Mouse (Mus musculus): ENCODE results near the gene Tsc22d3.
"Not testable (repeated sequence)": the region's sequence is repeated elsewhere in the genome, so short reads cannot be mapped to it uniquely, and the experiment has no call there.

The Tsc22d3 gene

DNA sequence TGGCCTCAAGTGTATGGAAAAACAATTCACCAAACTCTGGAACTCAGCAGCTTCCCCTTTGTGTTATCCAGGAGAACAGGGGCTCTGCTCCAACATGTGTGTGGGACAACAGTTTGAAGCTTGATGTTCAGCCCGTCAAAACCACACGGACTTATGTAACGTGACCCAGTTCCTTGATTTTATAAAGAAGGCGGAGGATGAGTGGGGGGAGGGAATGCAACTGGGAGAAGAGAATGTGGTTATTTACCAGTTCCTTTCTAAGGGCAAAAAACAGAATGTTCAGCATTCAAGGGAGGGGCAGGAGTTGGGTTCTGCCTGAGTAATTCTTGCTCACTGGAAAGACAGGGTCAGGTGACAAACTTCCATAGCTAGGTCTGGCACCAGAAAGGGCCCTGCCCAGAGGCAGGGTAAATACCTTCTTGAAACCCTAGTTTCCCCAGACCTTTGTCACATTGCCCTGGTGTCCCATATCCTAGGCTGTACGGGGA lies 71.3 kb downstream of the Tsc22d3 start:
- DNase-seq (ENCODE audit: low spot score), result no peak

GRCm38 (mm10) chrX:140527231-140527630 lies 73.2 kb downstream of the Tsc22d3 start:
- no peak for DNase-seq (ENCODE audit: low spot score)

DNA sequence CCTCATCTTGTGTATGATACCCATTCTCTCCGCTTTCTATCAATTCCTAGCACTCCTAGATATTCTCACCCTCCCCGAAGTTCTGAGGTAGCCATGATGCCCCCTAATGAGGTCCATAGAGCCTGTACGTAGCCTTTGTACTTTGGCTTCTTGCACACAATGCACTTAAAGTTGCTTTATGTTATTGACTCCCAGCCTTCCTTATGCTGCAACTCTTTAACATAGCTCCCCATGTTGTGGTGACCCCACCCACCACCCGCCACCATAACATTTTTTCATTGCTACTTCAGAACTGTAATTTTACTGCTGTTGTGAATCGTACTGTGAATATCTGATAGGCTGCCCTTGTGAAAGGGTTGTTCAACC lies 74.2 kb downstream of the Tsc22d3 start:
- no peak for DNase-seq (ENCODE audit: low spot score)

DNA sequence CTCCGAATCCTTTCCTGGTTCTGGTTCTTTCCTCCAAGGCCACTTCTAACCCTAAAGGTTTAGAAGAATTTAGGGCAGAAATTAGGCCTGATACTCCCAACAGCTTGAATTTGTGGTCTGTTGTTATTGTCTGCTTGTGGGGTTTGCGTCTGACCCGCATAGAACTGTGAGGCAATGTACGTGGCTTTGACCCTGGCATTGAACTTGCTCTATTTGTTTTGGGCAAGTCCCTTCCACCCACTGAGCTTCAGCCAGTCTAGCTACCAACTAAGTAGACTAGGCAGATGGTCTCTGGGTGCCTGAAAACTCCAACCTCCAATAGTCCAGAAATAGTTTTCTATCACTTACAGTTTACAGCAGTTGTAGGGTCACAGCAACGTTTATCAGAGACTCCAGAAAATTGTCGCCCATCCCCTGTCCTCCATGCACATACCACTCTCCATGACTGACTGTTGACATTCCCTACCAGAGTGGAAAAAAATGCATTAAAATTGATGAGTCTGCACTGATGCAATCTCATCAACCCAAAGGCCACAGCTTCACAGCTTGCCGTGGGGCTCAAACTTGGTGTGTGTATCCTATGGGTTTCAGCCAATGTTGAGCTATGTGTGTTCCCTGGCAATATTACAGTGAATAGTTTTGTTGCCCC lies 74.7 kb downstream of the Tsc22d3 start:
- DNase-seq (ENCODE audit: low spot score), result no peak

DNA sequence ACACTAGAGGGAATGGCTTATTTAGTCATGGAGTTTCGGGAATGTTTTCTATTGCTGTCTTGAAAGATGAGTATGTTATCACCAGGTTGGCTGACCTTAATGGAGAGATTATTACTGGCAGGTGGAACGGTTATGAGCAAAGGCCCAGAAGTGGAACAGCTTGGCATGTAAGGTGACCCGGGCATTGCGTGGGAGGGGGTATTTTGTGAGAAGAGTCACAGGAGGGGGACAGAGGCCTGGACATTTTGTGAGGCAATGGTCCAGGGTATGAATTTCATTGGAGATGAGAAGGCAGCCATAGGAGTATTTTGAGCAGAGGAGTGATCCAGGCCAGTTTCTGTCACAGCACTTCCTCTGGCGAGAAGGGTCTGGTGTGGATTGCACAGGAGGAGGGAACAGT lies 76.2 kb downstream of the Tsc22d3 start:
- DNase-seq (ENCODE audit: low spot score), result no peak

DNA sequence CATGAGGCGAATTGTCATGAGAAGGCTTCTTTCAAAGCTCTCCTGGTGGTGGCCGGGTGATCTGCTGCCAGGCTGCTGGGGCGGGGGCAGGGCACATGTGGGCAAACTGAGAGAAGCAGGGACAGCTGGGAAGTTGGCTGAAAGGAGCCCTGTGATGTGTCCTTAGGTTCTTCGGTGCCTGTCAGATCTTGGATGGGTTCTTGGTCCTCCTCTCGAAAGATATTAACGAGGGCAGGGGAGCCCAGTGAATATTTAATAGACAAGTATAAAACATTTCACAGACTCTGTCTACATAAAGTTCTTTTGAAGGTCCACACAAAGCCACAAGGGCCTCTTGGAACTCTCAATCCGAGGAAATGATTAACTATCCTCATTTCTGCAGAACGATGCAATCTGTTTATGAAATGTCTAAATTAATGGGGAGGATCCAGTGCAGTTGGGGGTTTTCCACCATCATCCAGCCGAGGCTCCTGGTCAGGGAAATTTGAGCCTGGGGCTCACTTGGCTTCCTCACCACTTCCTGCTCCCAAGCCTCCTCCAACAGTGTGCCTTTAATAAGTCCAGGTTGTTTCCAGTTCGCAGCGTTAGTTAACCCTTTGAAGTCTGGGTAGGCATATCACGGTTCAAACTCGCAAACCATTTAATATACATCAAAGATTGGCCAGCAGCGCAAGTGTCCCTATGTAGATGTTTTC lies 78.2 kb downstream of the Tsc22d3 start:
- DNase-seq (ENCODE audit: low spot score), result peak; percentile 1

GRCm38 (mm10) chrX:140520146-140521102 lies 80.0 kb downstream of the Tsc22d3 start:
- DNase-seq (ENCODE audit: low spot score), result peak; percentile 72

GRCm38 (mm10) chrX:140518351-140518750 lies 82.1 kb downstream of the Tsc22d3 start:
- DNase-seq (ENCODE audit: low spot score), result no peak

- DNase-seq (ENCODE audit: low spot score), result no peak
Measured at GRCm38 (mm10) chrX:140513379-140513778, 87.1 kb downstream of the Tsc22d3 start.

DNA sequence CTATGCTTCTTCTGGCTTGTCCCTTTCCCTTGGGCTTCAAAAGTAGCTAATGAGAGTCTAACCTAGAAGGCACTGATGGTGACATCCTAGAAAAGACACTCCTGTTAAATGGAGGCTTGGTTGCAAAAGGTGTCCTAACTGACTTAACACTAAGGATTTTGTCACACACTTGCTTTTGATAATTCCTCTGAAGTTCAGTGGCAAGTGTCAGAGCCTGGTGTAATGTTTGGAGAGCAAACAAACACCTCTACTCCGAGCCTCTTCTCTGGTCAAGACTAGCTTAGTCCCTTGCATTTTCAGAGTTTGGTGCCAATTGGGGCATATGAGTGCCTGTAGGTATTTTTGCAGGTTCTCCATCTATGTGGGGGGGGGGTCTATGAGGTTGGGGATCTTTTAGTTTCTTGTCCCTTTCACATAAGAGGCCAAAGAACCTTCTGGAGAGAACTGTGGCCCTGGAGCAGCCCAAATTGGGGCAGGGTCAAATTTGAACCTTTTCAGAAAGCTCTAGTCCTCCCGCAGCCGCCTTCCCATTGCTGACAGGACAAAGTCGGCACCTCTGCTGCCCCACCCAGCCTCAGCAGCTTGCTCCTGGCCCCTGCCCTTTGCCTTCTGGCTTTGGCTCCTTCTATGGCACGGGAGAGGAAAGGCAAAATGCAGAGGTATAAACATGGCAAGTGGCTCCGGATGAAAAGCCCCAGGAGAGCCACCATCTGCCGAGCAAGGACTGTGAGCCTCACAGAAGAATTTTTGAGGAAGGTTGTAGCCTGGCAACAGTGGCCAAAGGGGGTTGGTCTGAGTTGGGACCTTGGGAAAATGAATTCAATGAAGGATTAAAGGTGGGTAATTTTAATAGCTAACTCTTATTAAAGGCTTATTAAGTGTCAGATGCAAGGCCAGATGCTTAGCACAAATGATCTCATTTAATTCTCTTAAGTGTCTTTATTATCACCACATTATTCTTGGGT lies 88.5 kb downstream of the Tsc22d3 start:
- no peak for DNase-seq (ENCODE audit: low spot score)

DNA sequence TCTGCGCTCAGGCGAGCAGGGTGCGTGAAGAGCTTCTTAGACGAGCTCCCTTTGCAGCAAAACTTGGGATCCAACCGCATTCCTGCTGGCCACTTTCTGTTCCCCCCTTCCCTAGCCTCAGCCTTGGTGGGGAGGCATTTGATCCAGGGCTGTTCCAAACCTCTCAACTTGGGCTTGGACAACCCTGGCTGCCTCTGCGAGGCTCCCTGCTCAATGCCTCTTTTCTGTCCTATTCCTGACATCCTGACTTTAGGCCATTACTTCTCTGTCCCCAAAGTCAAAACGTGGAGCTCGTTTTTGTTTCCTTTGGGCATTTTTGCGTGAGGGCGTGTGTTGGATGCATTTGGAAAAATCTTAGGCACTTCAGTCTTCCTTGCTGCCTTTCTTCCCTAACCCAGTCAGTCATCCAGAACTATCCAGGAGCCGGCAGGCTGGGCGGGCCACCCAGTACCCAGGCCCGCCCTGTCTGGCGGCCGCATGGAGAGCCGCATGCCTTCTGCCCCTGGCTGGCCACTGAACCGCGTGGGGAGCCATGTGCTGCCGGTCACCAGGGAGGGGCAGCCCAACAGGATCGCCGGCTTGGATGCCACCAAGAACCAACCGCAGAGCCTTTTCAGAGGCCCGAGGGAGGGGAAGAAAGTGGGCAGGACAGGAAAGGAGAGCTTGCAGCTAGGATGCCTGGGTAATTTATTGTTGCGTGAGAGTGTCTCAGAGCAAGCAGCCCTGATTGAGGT lies 89.6 kb downstream of the Tsc22d3 start:
- peak; percentile 43 for DNase-seq (ENCODE audit: low spot score)

GRCm38 (mm10) chrX:140509817-140510216 lies 90.6 kb downstream of the Tsc22d3 start:
- no peak for DNase-seq (ENCODE audit: low spot score)

DNA sequence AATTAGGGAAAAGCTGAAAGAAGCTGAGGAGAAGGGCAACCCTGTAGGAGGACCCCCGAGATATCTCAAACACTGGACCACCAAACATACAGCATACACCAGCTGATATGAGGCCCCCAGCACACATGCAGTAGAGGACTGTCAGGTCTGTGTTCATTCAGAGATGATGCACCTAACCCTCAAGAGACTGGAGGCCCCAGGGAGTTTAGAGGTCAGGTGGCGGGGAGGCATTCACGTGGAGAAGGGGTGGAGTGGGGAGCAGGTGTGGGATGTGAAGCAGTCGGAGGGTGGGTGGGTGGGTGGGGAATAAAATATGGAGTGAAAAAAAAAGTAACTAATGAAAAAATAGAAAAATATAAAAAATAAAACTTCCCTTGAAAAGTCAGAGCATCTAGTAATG lies 91.7 kb downstream of the Tsc22d3 start:
- DNase-seq (ENCODE audit: low spot score), result not testable (repeated sequence)

GRCm38 (mm10) chrX:140507377-140507776 lies 93.1 kb downstream of the Tsc22d3 start:
- DNase-seq (ENCODE audit: low spot score), result no peak

DNA sequence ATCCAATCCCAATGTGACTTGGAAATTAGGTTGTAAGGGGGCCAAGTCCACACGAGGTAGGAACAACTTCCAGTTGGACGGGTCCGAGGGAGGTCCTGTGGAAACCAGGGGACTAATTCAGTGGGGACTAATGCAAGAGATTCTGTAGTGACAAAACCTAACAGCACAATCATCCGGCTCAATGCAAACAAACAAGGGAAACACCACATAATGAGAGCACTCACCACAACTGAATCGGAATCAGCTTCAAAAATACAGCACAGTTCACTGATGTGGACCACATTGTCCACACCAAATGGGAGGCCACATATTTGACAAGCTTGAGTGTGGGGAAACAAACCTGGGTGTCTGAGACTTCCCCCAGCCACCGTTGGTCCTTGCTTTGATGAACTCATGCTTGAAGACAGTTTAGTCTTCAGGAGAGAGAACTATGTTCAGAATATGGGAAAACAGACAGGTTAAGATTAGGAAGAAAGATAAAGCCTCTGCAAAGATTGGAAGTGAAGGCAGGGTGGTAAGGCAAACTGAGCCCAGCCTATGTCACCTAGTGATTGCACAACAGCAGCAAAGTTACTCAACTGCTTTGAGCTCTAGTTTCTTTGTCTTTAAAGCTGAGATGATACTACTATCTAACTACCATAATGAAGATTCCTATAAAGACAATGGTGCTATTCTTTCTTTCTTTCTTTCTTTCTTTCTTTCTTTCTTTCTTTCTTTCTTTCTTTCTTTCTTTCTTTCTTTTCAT lies 93.9 kb downstream of the Tsc22d3 start:
- no peak for DNase-seq (ENCODE audit: low spot score)

DNA sequence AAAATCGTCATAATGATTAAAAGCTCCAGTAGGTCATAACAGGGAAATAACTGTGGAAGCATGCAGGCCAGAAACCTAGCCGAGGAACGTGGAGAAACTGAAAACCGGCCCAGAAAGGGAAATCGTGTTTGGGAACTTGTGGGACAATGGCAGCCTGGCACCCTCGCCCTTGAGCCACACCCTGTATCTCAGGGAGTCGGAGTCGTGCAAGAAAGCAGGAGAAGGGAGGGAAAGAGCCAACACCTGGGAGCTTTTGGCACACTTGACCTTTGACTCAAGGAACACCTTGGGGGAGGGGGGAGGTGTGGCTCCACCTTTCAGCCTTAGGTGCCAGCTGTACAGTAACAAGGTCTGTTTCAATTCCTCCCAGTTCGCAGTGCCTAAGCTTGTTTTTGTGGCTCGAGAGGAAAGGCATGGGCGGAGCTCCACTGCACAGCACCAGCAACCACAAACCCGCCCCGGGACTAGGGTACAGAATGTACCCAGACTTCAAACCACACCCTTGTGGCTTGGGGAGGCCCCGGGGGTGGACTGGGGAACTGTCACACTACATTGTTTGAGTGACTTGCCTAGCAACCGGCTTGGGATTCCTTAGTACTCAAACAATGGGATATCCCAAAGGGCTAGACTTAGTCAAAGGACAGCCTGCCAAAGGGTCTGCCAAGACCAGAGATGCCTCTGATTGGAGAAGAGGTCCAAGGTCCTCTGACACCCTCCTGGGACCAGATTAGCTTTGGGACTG lies 94.8 kb downstream of the Tsc22d3 start:
- DNase-seq (ENCODE audit: low spot score), result no peak

DNA sequence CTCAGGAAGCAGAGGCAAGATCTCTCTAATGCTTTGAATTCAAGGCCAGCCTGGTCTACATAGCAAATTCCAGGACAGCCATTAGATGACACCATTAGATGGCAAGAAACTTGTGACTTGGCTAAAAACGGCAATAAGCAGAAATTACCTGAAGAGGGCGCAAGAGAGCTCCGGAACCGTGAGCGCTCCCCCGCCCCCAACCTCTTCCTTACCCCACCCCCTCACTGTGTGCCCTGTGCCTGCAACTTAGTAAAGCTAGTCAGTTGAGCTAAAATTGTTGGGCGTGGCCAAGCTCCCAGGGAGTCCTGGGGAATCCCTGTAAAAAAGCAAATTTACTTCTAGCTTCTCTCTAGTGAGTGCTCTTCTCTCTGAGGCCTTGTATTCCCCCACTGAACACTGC lies 96.6 kb downstream of the Tsc22d3 start:
- DNase-seq (ENCODE audit: low spot score), result peak; percentile 77

DNA sequence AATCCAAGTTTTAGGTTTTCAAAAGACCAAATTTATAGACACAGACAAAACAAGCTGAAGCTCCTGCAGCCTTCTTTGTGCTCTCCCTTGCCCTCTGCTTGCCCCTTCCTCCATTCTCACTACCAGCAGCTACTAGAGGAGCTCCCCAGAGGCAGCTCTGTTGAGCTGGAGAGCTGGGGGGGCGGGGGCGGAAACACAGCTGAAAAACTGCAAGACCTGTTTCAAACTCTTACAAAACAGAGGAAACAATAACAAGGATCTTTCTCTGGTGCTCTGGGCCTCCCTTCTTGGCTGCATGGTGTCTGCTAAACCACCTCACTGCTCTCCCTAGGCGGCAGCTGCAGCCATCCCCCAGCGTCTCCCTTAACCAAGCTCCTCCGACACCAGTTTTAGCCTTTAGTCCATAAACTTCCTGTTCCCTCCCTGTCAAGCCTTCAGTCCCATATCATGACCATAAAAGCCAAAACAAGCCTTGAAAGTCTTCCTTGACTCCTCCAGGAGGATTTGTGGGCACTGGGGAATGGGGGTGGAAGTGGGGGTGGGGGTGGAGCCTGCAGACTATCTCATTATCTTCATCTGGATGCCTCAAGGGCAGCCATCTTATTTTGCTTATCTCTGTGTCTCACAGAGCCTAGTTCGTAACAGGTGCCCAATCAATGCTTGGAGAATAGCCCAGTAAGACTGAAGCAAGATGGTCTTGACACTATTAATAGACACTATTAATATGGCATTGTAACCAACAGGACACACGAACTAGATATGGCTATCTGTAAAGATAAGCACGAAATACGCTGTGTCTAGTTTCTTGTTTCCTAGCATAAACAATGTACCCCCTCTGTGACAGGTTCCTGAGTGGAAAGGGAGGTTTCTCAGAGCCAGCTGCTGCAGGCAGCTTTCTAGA lies 98.8 kb downstream of the Tsc22d3 start:
- DNase-seq (ENCODE audit: low spot score), result no peak

Measured in retina, embryonic 14.5 days (tissue).